Mouse (Mus musculus): ENCODE data around the gene Tspan11.

- no peak for TF ChIP-seq CTCF (IDR thresholded peaks at IDR 0.05)
- no peak for TF ChIP-seq EP300 (IDR thresholded peaks at IDR 0.05)
These were observed 89.3 kb downstream of the Tspan11 start for GRCm38 (mm10) chr6:127976695-127977094.

All from lung, postnatal 0 days (tissue).